Mouse (Mus musculus): ENCODE data around the gene Npl. TPM values are rescaled to one million over a fixed set of nuclear protein-coding genes. Genes with fewer than 3 reads are reported as not detected.

Npl gene
- polyA plus RNA-seq (2014; fragmentation: Nextera tagmentation; extraction: Ambion mirVana) = 12.4 and 14.3 TPM in 2 replicates

GRCm38 (mm10) chr1:153549536-153550199 is at the start of gene Npl:
TSS of gene Npl (minus strand) at chr1:153550045.
- peak within 1 kb of the TSS; percentile 41 for H3K4me3 ChIP-seq (ENCODE audit: low read depth, low read length)
- H3K4me2 ChIP-seq (ENCODE audit: low read depth, low read length, severe bottlenecking) = peak within 1 kb of the TSS; percentile 64
- WGBS = 6% methylated on average over 29 of the region's 29 CpGs
- peak; percentile 92 for ATAC-seq (replicated peaks; ENCODE audit: low FRiP score)
- peak; percentile 85 for DNase-seq (ENCODE audit: low spot score)
- peak within 1 kb of the TSS; percentile 55 for H3K9ac ChIP-seq (ENCODE audit: low read length)
- no peaks in the 10 kb centered on the region for H3K36me3 ChIP-seq (ENCODE audit: control insufficient read depth, insufficient read depth, low read length)
- no peaks in the 10 kb centered on the region for H3K9me3 ChIP-seq (ENCODE audit: control insufficient read depth, low read length)
- no peaks in the 10 kb centered on the region; the same call in 1 of the 2 replicates for H3K4me1 ChIP-seq (replicated peaks; ENCODE audit: control insufficient read depth, insufficient read depth, low read length)
- H3K27ac ChIP-seq (ENCODE audit: low read depth, low read length) = no peak within 1 kb of the TSS
- no peaks in the 10 kb centered on the region for H3K27me3 ChIP-seq (ENCODE audit: control insufficient read depth, insufficient read depth, low read length)

GRCm38 (mm10) chr1:153599302-153600045 is 49.6 kb upstream of the Npl start:
- WGBS = 59% methylated on average over 9 of the region's 9 CpGs
- no peaks in the 10 kb centered on the region for H3K9me3 ChIP-seq (ENCODE audit: control insufficient read depth, low read length)
- peaks cover 4% of the 10 kb centered on the region; the same call in 1 of the 2 replicates for H3K4me1 ChIP-seq (replicated peaks; ENCODE audit: control insufficient read depth, insufficient read depth, low read length)
- DNase-seq (ENCODE audit: low spot score) = no peak
- no peaks in the 10 kb centered on the region for H3K27me3 ChIP-seq (ENCODE audit: control insufficient read depth, insufficient read depth, low read length)
- no peak overlapping the region for H3K4me2 ChIP-seq (ENCODE audit: low read depth, low read length, severe bottlenecking)
- no peak for ATAC-seq (replicated peaks; ENCODE audit: low FRiP score)
- no peaks in the 10 kb centered on the region for H3K36me3 ChIP-seq (ENCODE audit: control insufficient read depth, insufficient read depth, low read length)
- no peak overlapping the region for H3K4me3 ChIP-seq (ENCODE audit: low read depth, low read length)
- no peak overlapping the region for H3K9ac ChIP-seq (ENCODE audit: low read length)
- no peak overlapping the region for H3K27ac ChIP-seq (ENCODE audit: low read depth, low read length)

- peaks cover 4% of the 10 kb centered on the region; the same call in 1 of the 2 replicates for H3K4me1 ChIP-seq (replicated peaks; ENCODE audit: control insufficient read depth, insufficient read depth, low read length)
- DNase-seq (ENCODE audit: low spot score) = no peak
- no peaks in the 10 kb centered on the region for H3K27me3 ChIP-seq (ENCODE audit: control insufficient read depth, insufficient read depth, low read length)
- H3K27ac ChIP-seq (ENCODE audit: low read depth, low read length) = no peak overlapping the region
- H3K4me3 ChIP-seq (ENCODE audit: low read depth, low read length) = no peak overlapping the region
- H3K9me3 ChIP-seq (ENCODE audit: control insufficient read depth, low read length) = no peaks in the 10 kb centered on the region
- no peak overlapping the region for H3K9ac ChIP-seq (ENCODE audit: low read length)
- WGBS = 15% methylated on average over 2 of the region's 2 CpGs
- no peak overlapping the region for H3K4me2 ChIP-seq (ENCODE audit: low read depth, low read length, severe bottlenecking)
- no peaks in the 10 kb centered on the region for H3K36me3 ChIP-seq (ENCODE audit: control insufficient read depth, insufficient read depth, low read length)
- peak; percentile 44; the same call in 1 of the 2 replicates for ATAC-seq (replicated peaks; ENCODE audit: low FRiP score)
These were observed 48.9 kb upstream of the Npl start for GRCm38 (mm10) chr1:153598773-153599172.

- Histone ChIP-seq H3K27ac (ENCODE audit: low read depth, low read length) (no peak overlapping the region), H3K4me2 (ENCODE audit: low read depth, low read length, severe bottlenecking) (no peak overlapping the region), H3K4me3 (ENCODE audit: low read depth, low read length) (no peak overlapping the region), H3K4me1 (replicated peaks; ENCODE audit: control insufficient read depth, insufficient read depth, low read length) (peaks cover 2% of the 10 kb centered on the region; the same call in 1 of the 2 replicates), H3K27me3 (ENCODE audit: control insufficient read depth, insufficient read depth, low read length) (no peaks in the 10 kb centered on the region), H3K36me3 (ENCODE audit: control insufficient read depth, insufficient read depth, low read length) (no peaks in the 10 kb centered on the region), H3K9ac (ENCODE audit: low read length) (no peak overlapping the region), H3K9me3 (ENCODE audit: control insufficient read depth, low read length) (no peaks in the 10 kb centered on the region)
- no peak for DNase-seq (ENCODE audit: low spot score)
- no peak for ATAC-seq (replicated peaks; ENCODE audit: low FRiP score)
- 46% methylated on average over 2 of the region's 2 CpGs for WGBS
These were observed 43.8 kb upstream of the Npl start for GRCm38 (mm10) chr1:153593678-153594077.

GRCm38 (mm10) chr1:153590176-153590734 is 40.4 kb upstream of the Npl start:
- Histone ChIP-seq H3K27me3 (ENCODE audit: control insufficient read depth, insufficient read depth, low read length) (no peaks in the 10 kb centered on the region), H3K9me3 (ENCODE audit: control insufficient read depth, low read length) (no peaks in the 10 kb centered on the region), H3K4me3 (ENCODE audit: low read depth, low read length) (no peak overlapping the region), H3K4me2 (ENCODE audit: low read depth, low read length, severe bottlenecking) (no peak overlapping the region), H3K4me1 (replicated peaks; ENCODE audit: control insufficient read depth, insufficient read depth, low read length) (no peaks in the 10 kb centered on the region), H3K36me3 (ENCODE audit: control insufficient read depth, insufficient read depth, low read length) (no peaks in the 10 kb centered on the region), H3K27ac (ENCODE audit: low read depth, low read length) (no peak overlapping the region), H3K9ac (ENCODE audit: low read length) (no peak overlapping the region)
- no peak for ATAC-seq (replicated peaks; ENCODE audit: low FRiP score)
- WGBS = 67% methylated on average over 2 of the region's 2 CpGs
- no peak for DNase-seq (ENCODE audit: low spot score)

GRCm38 (mm10) chr1:153587956-153588355 is 38.1 kb upstream of the Npl start:
- Histone ChIP-seq H3K27ac (ENCODE audit: low read depth, low read length) (no peak overlapping the region), H3K9me3 (ENCODE audit: control insufficient read depth, low read length) (no peaks in the 10 kb centered on the region), H3K4me1 (replicated peaks; ENCODE audit: control insufficient read depth, insufficient read depth, low read length) (no peaks in the 10 kb centered on the region), H3K4me3 (ENCODE audit: low read depth, low read length) (no peak overlapping the region), H3K9ac (ENCODE audit: low read length) (no peak overlapping the region), H3K27me3 (ENCODE audit: control insufficient read depth, insufficient read depth, low read length) (no peaks in the 10 kb centered on the region), H3K4me2 (ENCODE audit: low read depth, low read length, severe bottlenecking) (no peak overlapping the region), H3K36me3 (ENCODE audit: control insufficient read depth, insufficient read depth, low read length) (no peaks in the 10 kb centered on the region)
- ATAC-seq (replicated peaks; ENCODE audit: low FRiP score) (no peak), DNase-seq (ENCODE audit: low spot score) (no peak)
- WGBS = 68% methylated on average over 5 of the region's 5 CpGs

GRCm38 (mm10) chr1:153586826-153587225 is 37.0 kb upstream of the Npl start:
- Histone ChIP-seq H3K27ac (ENCODE audit: low read depth, low read length) (no peak overlapping the region), H3K4me2 (ENCODE audit: low read depth, low read length, severe bottlenecking) (no peak overlapping the region), H3K9ac (ENCODE audit: low read length) (no peak overlapping the region), H3K36me3 (ENCODE audit: control insufficient read depth, insufficient read depth, low read length) (no peaks in the 10 kb centered on the region), H3K27me3 (ENCODE audit: control insufficient read depth, insufficient read depth, low read length) (no peaks in the 10 kb centered on the region), H3K4me1 (replicated peaks; ENCODE audit: control insufficient read depth, insufficient read depth, low read length) (no peaks in the 10 kb centered on the region), H3K4me3 (ENCODE audit: low read depth, low read length) (no peak overlapping the region), H3K9me3 (ENCODE audit: control insufficient read depth, low read length) (no peaks in the 10 kb centered on the region)
- ATAC-seq (replicated peaks; ENCODE audit: low FRiP score) = no peak
- WGBS = 78% methylated on average over 10 of the region's 10 CpGs
- no peak for DNase-seq (ENCODE audit: low spot score)

GRCm38 (mm10) chr1:153585752-153586151 is 35.9 kb upstream of the Npl start:
- Histone ChIP-seq H3K9me3 (ENCODE audit: control insufficient read depth, low read length) (no peaks in the 10 kb centered on the region), H3K36me3 (ENCODE audit: control insufficient read depth, insufficient read depth, low read length) (no peaks in the 10 kb centered on the region), H3K27ac (ENCODE audit: low read depth, low read length) (no peak overlapping the region), H3K27me3 (ENCODE audit: control insufficient read depth, insufficient read depth, low read length) (no peaks in the 10 kb centered on the region), H3K4me3 (ENCODE audit: low read depth, low read length) (no peak overlapping the region), H3K4me1 (replicated peaks; ENCODE audit: control insufficient read depth, insufficient read depth, low read length) (no peaks in the 10 kb centered on the region), H3K4me2 (ENCODE audit: low read depth, low read length, severe bottlenecking) (no peak overlapping the region), H3K9ac (ENCODE audit: low read length) (no peak overlapping the region)
- ATAC-seq (replicated peaks; ENCODE audit: low FRiP score) = no peak
- no peak for DNase-seq (ENCODE audit: low spot score)
- WGBS = 43% methylated on average over 2 of the region's 2 CpGs

Data from forebrain, embryonic 11.5 days (tissue).